Mouse (Mus musculus) WW6 (cell line): ENCODE data around the gene Wt1.

Experiments used
- DNase-seq: peaks from one replicate; pipeline ENCODE4 v3.0.0-alpha.2; 2013; ENCODE audit warnings: low read depth, low spot score

Gene Wt1

DNA sequence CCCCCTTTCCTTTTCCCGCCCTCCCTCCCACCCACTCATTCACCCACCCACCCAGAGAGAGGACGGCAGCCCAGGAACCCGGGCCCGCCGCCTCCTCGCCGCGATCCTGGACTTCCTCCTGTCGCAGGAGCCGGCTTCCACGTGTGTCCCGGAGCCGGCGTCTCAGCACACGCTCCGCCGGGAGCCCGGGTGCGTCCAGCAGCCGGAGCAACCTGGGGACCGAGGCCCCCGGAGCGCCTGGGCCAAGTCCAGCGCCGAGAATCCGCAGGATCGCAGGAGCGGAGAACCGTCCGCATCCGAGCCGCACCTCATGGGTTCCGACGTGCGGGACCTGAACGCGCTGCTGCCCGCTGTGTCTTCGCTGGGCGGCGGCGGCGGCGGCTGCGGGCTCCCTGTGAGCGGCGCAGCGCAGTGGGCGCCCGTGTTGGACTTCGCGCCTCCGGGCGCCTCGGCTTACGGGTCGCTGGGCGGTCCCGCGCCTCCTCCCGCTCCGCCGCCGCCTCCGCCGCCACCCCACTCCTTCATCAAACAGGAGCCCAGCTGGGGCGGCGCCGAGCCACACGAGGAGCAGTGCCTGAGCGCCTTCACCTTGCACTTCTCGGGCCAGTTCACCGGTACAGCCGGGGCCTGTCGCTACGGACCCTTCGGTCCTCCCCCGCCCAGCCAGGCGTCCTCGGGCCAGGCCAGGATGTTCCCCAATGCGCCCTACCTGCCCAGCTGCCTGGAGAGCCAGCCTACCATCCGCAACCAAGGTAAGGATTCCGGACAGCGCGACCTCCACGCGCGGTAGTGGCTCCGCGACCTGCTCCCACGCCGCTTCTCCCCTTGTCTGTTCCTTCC, 582 bp downstream of the Wt1 start:
- DNase-seq = no peak

- DNase-seq = no peak
Measured at GRCm38 (mm10) chr2:105127531-105128480, 1.5 kb downstream of the Wt1 start.

- no peak for DNase-seq
Measured at GRCm38 (mm10) chr2:105128564-105128963, 2.2 kb downstream of the Wt1 start.

DNA sequence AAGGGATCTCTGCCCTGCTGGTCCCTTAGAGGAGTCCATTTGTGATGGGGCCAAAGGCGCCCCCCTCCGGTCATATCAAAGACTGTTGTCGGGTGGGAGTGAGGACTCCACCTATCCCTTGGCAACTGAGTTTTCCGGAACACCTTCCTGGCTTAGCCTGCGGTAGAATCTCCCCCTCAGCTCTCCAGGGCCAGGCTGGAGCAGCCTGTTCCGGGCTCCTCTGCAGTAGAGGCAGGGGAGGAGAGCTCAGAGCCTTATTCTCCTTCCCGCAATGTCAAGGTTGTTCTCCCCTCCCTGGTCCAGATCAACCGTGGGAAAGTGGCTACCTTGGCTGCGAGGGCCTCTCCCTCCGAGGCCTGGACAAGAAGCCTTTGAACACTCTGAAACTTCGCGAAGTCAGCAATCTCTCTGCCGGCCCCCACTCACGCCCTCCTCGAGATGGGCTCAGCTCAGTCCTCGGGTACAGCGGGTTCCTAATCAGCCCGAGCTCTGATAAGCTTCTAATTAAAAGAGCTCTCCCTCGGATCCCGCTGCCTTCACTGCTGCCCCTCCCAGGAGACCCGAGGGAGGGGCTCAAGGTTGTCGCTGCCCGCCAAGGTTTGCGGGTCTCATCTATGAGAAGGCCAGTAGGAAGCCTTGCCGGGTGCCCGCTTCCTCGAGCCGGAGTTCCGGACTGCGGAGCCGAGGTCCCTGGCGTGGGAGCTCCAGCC, 4.2 kb downstream of the Wt1 start:
- no peak for DNase-seq

DNA sequence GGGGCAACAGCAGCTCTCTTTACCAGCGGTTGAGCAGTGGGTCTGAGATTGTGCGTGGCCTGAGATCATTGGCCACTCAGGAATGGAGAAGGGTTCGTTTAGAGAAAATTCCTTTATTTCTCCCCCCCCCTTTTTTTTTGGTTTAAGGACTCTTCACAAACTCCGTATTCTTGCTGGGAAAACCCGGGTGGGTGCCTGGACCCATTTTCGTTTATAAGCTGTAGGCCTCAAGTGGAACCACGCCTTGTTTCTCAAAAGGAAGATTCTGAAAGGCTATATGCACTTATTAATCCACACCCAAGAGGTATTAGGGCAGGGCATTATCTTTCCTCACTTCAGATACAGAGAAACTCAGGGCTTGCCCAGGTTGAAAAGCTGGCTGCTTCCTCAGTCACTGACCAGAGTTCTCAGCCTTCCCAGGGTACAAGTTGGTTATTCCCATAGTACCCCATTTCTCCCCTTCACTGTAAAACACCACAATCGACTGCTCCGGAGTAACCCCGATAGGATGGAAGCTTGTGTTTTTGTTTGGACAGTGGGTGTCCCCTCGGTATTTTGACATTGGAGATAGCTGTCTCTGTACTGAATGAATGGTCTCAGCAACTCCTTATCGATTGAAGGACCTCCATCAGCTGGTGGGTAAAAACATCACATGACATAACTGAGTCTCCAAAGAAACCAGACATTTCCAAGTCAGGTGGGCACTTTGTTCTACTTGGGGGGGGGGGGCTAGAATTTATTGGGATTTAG, 4.9 kb downstream of the Wt1 start:
- no peak for DNase-seq

DNA sequence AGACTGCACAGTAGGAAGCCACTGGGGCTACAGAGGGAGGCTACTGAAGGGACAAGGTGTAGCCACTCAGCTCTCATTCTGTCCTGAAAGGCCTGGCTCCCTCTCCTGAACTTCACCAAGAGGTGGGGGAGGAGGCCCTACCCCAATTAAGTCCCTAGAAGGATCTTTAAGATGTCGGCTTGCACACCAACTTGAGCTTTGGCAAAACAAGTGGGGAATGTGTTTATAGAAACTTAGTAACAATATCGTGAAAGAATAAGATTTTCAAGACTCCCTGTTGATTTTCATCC, 5.4 kb downstream of the Wt1 start:
- DNase-seq = no peak

- no peak for DNase-seq
Measured at GRCm38 (mm10) chr2:105132300-105132699, 6.0 kb downstream of the Wt1 start.

GRCm38 (mm10) chr2:105132933-105133795, 6.8 kb downstream of the Wt1 start:
- DNase-seq = no peak

DNA sequence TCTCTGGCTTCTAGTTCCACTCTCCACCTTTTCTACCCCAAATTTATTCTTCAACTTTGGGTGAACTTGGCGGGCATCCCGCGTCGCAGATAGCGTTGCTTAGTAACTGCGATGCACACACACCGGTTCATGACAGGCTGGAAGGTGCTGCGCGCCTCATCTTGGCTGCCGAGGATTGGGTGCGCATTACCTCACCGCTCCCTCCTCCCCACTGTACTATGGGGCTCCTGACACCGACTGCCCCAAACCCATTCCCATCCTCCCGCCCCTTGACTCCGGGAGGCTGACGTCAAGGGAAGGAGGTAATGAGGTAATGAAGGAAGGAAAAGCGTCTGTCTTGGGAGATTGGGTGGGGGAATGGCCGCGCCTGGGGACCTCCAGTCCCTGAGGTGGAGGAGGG, 8.0 kb downstream of the Wt1 start:
- DNase-seq = no peak

- no peak for DNase-seq
Measured at GRCm38 (mm10) chr2:105139471-105139870, 13.1 kb downstream of the Wt1 start.

GRCm38 (mm10) chr2:105141371-105141770, 15.0 kb downstream of the Wt1 start:
- no peak for DNase-seq

DNA sequence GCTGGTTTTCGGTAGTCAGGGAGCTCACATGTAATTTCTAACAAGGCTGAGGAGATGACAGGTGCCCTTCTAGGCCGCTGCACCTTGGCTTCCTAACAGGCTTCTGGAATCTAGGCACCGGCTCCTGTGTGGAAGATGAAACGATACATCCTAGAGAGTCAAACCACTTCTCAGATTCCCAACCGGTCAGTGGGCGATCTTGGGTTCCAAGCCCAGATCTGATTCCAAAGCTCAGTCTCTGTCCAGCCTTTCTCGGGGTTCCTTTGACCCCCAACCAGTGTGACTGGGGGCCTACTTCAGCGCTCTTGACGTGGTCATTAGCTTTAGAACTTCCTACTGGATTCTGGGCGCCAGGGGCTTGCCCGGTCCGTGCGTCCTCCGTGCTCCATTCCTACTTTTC, 17.4 kb downstream of the Wt1 start:
- no peak for DNase-seq

- no peak for DNase-seq
Measured at GRCm38 (mm10) chr2:105151544-105151943, 25.2 kb downstream of the Wt1 start.

DNA sequence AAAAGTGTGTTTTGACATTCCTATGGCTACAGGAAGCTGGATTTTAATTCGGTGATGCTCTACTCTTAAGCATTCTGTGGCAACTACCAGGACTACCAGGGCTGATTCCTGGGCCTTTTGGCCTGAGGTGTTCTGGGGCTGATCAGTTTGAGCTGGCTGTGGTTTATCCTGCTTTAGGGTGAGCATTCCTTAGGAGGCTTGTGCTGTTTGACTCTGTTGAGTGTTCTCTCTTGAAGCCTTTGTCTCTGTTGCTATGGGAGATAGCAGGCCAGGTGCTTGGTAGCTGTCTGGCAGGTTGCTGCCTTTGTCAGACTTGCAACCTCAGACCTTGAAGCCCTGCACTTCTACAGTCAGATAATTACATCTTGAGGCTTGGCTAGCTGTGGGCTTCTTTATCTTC, 26.7 kb downstream of the Wt1 start:
- DNase-seq = no peak

DNA sequence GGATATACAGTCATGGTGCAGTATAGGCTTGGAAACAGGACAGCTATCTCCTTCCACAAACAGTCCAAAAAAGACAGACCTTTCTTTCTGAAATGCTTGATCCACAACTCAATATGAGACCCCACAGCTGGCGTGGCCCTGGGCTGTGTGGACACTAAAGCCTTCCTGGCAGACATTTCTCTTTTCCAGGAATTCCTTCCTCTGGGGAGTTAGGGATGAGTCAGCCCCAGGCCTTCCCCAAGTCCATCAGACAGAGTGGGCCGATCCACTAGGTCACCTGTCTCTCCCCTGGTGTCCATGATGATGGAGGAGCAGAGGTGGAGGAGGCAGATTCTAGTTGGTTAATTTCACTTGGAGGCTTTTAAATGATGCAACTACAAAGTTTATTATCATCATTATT, 34.6 kb downstream of the Wt1 start:
- DNase-seq = no peak

GRCm38 (mm10) chr2:105162763-105163162, 36.4 kb downstream of the Wt1 start:
- no peak for DNase-seq

- no peak for DNase-seq
Measured at GRCm38 (mm10) chr2:105168137-105168536, 41.8 kb downstream of the Wt1 start.

GRCm38 (mm10) chr2:105174254-105174653, 47.9 kb downstream of the Wt1 start:
- DNase-seq = no peak

GRCm38 (mm10) chr2:105178871-105179270, 52.5 kb downstream of the Wt1 start:
- DNase-seq = no peak

DNA sequence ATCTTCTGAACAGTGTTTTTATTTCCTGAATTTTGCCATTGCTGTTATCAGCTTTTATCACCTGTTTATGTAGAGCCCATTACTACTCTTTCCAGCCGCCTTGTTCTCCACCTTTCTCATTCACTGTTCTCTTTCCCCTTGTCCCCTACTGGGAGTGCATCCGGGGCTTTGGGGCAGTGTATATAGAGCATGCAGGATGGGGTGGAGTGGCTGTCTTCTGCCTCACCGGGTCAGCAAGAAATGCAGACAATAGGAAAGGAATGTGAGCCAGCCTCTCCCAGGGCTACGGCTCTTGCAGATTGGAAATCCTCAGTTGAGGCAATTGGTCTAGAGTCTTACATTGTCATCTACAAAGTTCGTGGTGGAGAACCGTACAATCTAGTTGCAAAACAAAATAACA, 56.2 kb downstream of the Wt1 start:
- no peak for DNase-seq

DNA sequence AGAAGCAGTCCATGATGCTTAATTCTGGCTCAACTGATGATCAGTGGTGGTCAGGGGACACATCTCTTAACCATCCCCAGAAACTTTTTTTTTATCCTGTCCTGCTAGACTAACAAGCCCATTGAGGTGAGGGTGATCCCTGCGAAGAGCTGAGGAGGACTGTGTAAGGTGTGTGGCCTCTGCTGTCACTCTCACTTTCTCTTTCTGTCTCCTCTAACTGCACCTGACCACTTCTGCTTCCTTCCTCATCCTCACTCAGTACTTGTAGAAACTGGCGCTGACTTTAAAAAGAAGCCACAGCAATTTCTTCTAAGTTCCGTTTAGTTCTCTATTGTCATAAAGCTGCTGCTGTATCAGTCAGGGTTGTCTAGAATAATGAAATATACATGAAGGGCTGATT, 58.8 kb downstream of the Wt1 start:
- DNase-seq = no peak
